Mouse (Mus musculus) lung, embryonic 15.5 days (tissue): ENCODE measurements around the gene Hipk4. TPM values are rescaled to one million over a fixed set of nuclear protein-coding genes. Genes with fewer than 3 reads are reported as not detected.
A peak's percentile ranks its signal among the peaks of the same experiment; 100 is the strongest.

ENCODE experiments used
- ATAC-seq: fragments of 200-750 bp; cut with Nextera tagmentation; 2 replicates; pipeline ENCODE4 v1.8.0; 2017; ENCODE audit warnings: moderate number of reproducible peaks, borderline replicate concordance; ENCODE audit not compliant: low FRiP score, low TSS enrichment; ENCODE audit errors: extremely low read depth
- H3K27ac ChIP-seq: fragments of 300-500 bp; sonication (generic); 2 replicates; pipeline ENCODE4 v1.5.1; 2015; ENCODE audit warnings: moderate library complexity, mild to moderate bottlenecking, inconsistent platforms
- H3K27me3 ChIP-seq: fragments of 300-500 bp; sonication (generic); 2 replicates; pipeline ENCODE4 v1.6.1; 2015; ENCODE audit warnings: inconsistent platforms
- H3K36me3 ChIP-seq: fragments of 300-500 bp; sonication (generic); 2 replicates; pipeline ENCODE4 v1.6.1; 2015; ENCODE audit warnings: inconsistent platforms
- H3K4me1 ChIP-seq: fragments of 300-500 bp; sonication (generic); 2 replicates; pipeline ENCODE4 v1.6.1; 2015; ENCODE audit warnings: inconsistent platforms
- H3K4me2 ChIP-seq: fragments of 300-500 bp; sonication (generic); 2 replicates; pipeline ENCODE4 v1.6.1; 2015; ENCODE audit warnings: inconsistent platforms, mild to moderate bottlenecking, moderate library complexity
- H3K4me3 ChIP-seq: fragments of 300-500 bp; sonication (generic); 2 replicates; pipeline ENCODE4 v1.5.1; 2015; ENCODE audit warnings: mild to moderate bottlenecking, inconsistent platforms
- H3K9ac ChIP-seq: fragments of 300-500 bp; sonication (generic); 2 replicates; pipeline ENCODE4 v1.6.1; 2015; ENCODE audit warnings: inconsistent platforms
- H3K9me3 ChIP-seq: fragments of 300-500 bp; sonication (generic); 2 replicates; pipeline ENCODE4 v1.6.1; 2016; ENCODE audit warnings: inconsistent platforms
- WGBS: fragments of 180-500 bp; shearing (Covaris S2); methylation state at CpG from one replicate; pipeline ENCODE4 v1.1.7; 2015; 5-methylcytosine and 5-hydroxymethylcytosine counted together
- polyA plus RNA-seq: library from polyadenylated mRNA; unstranded; fragments of >200 nt; fragmentation: Nextera tagmentation; extraction: Ambion mirVana; gene quantifications from 2 replicates; pipeline ENCODE4 v1.2.1, GENCODE M21; 2015

Hipk4 gene
- polyA plus RNA-seq, 1 experiment from 2014 or later = 0.92 TPM

DNA sequence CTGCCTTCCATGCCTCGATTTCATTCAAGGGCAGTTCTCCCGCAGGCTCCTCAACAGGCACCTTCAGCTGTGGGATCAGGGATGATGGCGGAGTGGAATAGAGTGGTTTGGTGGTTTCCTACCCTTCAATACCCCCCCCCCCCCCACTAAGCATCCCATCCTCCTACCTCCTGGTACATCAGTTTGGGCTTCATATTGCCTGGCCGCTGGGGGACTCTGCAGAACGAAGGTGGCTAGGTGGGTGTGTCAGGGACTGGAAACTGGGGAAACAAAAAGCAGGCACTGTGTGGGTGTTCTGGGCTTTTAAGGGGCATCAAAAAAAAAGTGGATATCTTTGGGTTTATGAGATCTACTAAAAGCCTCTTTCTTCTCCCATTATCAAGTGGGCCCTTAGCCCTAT, 18.9 kb downstream of the Hipk4 start:
- 54% methylated on average over 5 of the region's 5 CpGs for WGBS
- peak overlapping the region; percentile 53 for H3K9ac ChIP-seq

DNA sequence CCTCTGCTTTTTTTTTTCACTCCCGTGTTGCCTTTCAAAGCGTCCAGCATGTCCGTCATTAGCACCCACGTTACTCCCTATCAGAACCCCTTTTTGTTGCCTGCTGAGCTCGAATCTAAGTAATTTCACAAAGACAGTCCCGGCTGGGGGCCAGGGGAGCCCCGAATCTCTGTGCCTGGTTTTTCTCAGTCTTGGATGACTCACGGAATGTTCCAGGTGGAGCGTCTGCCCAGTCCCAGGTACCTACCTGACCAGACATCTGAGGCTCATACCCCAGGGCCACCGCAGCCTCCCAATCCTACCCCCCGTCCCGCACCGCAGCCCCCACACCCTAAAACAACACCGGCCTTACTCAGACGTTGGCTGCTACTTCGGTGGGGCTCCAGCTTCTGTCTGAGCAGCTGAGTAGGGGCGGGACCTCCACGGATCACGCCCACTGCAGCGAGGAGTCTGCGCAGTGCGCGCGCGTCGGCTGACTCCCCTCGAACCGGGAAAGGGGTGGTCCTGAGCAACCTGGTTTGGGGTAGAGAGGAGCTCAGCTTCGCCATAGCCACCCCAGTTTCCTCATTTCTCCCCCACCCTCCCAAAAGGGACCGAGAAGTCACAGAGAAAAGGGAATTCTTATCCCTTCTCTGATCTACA, 19.4 kb downstream of the Hipk4 start:
- WGBS = under 1% methylated on average over 30 of the region's 30 CpGs
- peak; percentile 91 for ATAC-seq
- peaks cover 18% of the 10 kb centered on the region for H3K4me1 ChIP-seq
- H3K4me3 ChIP-seq = peak overlapping the region; percentile 45
- H3K9ac ChIP-seq = peak overlapping the region; percentile 53
- H3K4me2 ChIP-seq = peak overlapping the region; percentile 91
- H3K9me3 ChIP-seq = no peaks in the 10 kb centered on the region
- H3K27me3 ChIP-seq = no peaks in the 10 kb centered on the region
- no peaks in the 10 kb centered on the region for H3K36me3 ChIP-seq
- H3K27ac ChIP-seq = no peak overlapping the region

More for the DNA sequence above, 18.9 kb downstream of the Hipk4 start:
- Histone ChIP-seq H3K27ac (no peak overlapping the region), H3K4me3 (peak overlapping the region; percentile 45), H3K27me3 (no peaks in the 10 kb centered on the region), H3K9me3 (no peaks in the 10 kb centered on the region), H3K4me1 (peaks cover 18% of the 10 kb centered on the region), H3K36me3 (no peaks in the 10 kb centered on the region), H3K4me2 (peak overlapping the region; percentile 91)
- no peak for ATAC-seq

DNA sequence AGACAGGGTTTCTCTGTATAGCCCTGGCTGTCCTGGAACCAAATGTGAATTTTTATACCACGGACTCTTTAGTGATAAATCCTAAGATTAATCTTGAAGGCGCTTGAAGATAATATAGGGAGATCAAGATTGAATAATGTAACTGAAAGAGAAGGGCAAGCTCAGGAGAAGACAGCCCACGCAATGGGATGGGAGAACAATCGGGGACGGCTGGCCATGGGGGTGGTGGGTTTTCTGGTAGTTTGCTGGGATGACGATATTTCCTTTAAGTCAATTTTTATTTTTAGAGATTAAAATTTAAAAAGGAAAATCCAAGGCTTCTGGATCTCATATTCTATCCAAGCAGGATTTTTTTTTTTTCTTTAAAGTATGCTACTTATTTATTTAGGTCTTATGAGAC, 20.0 kb downstream of the Hipk4 start:
- Histone ChIP-seq H3K4me1 (peaks cover 18% of the 10 kb centered on the region), H3K36me3 (no peaks in the 10 kb centered on the region), H3K4me2 (peak overlapping the region; percentile 91), H3K27ac (no peak overlapping the region), H3K9me3 (no peaks in the 10 kb centered on the region), H3K27me3 (no peaks in the 10 kb centered on the region), H3K4me3 (peak overlapping the region; percentile 45), H3K9ac (peak overlapping the region; percentile 53)
- 32% methylated on average over 6 of the region's 6 CpGs for WGBS
- ATAC-seq = no peak

DNA sequence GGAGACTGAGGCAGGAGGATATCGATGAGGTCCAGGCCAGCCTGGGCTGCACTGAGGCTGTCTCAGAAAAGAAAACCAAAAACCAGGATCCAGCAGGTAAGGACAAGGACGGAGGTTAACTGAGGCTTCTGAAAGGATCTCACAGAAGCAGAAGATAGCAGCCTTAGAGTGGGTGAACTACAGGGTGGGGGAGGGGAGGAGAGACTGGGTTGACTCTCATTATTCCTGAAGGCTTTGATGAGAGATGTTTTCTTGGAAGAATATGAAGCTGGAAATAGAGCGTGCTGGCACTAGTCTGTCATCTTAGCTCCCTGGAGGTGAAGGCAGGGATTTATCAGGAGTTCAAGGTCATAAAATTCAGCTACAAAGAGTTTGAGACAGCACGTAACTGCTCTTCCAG, 20.8 kb downstream of the Hipk4 start:
- 85% methylated on average over 4 of the region's 4 CpGs for whole genome bisulfite sequencing
- no peak overlapping the region for H3K4me3 ChIP-seq
- H3K27me3 ChIP-seq = no peaks in the 10 kb centered on the region
- peaks cover 18% of the 10 kb centered on the region for H3K4me1 ChIP-seq
- no peak overlapping the region for H3K4me2 ChIP-seq
- ATAC-seq = no peak
- no peaks in the 10 kb centered on the region for H3K9me3 ChIP-seq
- H3K9ac ChIP-seq = no peak overlapping the region
- H3K36me3 ChIP-seq = no peaks in the 10 kb centered on the region
- no peak overlapping the region for H3K27ac ChIP-seq

DNA sequence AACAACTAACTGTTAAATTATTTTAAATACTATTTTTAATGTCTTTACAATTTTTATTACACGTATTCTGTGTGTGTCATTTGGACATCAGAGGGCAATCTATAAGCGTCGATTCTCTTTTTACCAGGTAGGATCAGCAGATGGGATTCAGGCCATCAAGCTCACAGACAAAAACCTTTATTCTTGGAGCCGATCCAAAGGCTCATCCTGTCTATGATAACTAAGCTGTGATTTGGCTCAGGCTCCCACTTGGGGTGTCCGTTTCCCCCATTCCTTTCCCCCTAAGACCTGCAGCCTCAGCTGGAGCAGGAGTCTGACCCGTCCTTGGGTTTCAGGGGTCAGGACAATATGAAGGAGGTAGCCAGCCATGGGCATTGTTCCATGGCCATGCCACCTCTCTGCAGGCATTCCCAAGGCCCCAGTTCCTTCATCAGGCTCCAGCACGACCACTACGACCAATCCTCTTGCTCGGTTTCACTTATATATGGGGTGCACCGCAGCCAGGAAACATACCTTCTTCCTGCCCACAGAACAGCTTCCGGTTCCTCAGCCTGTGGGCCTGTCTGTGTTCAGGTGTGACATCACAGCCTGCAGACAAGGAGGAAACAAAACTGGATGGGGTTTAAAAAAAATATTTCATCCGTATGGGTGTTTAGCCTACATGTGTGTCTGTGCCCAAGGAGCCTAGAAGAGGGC, 21.8 kb downstream of the Hipk4 start:
- no peak overlapping the region for H3K27ac ChIP-seq
- H3K4me1 ChIP-seq = peaks cover 18% of the 10 kb centered on the region
- WGBS = 72% methylated on average over 12 of the region's 12 CpGs
- no peak for ATAC-seq
- no peak overlapping the region for H3K4me3 ChIP-seq
- H3K4me2 ChIP-seq = no peak overlapping the region
- no peak overlapping the region for H3K9ac ChIP-seq
- no peaks in the 10 kb centered on the region for H3K27me3 ChIP-seq
- H3K36me3 ChIP-seq = no peaks in the 10 kb centered on the region
- no peaks in the 10 kb centered on the region for H3K9me3 ChIP-seq

DNA sequence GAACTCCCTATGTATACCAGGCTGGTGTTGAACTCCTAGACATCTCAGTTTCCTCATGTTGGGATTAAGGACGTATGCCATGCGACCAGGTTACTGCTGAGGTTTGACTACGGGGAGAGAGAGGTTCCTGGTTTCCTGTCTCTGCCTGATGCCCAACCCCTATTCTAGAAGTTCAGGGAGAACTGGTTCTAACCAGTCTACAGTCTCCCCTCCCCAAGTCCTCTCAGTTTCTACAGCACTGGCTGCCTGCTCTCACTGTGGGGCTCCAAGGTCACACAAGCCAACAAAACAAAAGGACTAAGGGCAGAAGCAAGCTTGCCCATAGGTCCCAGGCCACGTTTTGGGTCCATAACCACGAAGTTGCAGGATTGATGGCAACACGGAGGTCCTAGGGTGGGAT, 26.5 kb downstream of the Hipk4 start:
- ATAC-seq = no peak
- no peak overlapping the region for H3K4me3 ChIP-seq
- no peaks in the 10 kb centered on the region for H3K9me3 ChIP-seq
- no peaks in the 10 kb centered on the region for H3K27me3 ChIP-seq
- 68% methylated on average over 6 of the region's 6 CpGs for WGBS
- peaks cover 14% of the 10 kb centered on the region for H3K4me1 ChIP-seq
- no peak overlapping the region for H3K4me2 ChIP-seq
- H3K9ac ChIP-seq = no peak overlapping the region
- H3K27ac ChIP-seq = no peak overlapping the region
- H3K36me3 ChIP-seq = no peaks in the 10 kb centered on the region

DNA sequence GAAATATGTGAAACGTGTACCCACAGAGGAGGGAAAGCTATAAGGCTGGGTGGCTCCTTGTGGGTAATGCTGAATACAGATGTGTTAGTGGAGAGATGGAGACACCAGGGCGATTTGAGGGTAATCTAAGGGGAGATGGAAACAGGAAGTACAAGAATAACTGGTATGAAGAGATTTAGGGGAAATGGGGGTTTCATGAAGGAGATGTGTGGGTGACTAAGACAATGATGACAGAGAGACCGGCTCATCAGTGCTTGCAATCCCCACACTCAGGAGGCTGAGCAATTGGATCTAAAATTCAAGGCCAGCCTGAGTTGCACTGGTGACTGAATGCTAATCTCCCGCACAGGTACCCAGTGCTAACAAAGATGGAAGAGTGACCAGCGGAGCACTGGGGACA, 29.0 kb downstream of the Hipk4 start:
- no peak overlapping the region for H3K27ac ChIP-seq
- 43% methylated on average over 5 of the region's 5 CpGs for WGBS

DNA sequence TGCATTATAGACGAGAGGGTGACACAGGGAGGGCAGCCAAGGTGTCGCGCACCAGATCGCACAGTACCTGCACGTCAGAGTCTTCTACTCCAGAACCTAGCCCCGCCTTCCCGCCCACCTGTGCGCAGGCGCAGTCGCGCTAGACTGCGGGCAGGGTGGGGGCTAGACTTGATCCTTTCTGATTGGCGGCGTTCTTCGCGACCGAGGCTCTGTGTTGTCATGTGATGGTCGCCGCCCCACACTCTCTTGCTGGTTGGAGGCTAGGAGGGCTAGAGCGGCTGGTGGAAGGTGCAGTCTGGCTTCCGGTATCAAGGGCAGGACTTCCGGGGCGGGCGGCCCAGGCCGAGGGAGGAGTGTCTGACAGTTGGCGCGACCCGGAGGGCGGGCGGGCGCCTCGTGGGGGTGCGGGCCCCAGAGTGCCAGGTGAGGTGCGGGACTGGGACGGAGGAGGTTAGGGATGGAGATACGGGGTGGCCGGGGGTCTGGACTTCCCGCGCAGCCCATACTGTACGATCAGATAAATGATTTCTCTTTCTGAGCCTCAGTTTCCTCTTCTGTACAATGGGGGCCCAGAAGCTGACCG, 30.0 kb downstream of the Hipk4 start, which contains the start of the genes Pld3 and 2310022A10Rik:
Gene Pld3 (minus strand): TSS at position 288 of the 583 bp plus-strand sequence.
Gene 2310022A10Rik (plus strand): TSS at position 303 of the 583 bp plus-strand sequence.
- peak within 1 kb of the TSS; percentile 68 for H3K4me3 ChIP-seq
- H3K9me3 ChIP-seq = no peaks in the 10 kb centered on the region
- peak; percentile 99 for ATAC-seq
- no peaks in the 10 kb centered on the region for H3K36me3 ChIP-seq
- H3K4me2 ChIP-seq = peak within 1 kb of the TSS; percentile 77
- H3K27ac ChIP-seq = no peak within 1 kb of the TSS
- H3K27me3 ChIP-seq = no peaks in the 10 kb centered on the region
- peaks cover 18% of the 10 kb centered on the region for H3K4me1 ChIP-seq
- peak within 1 kb of the TSS; percentile 71 for H3K9ac ChIP-seq
- WGBS = under 1% methylated on average over 41 of the region's 41 CpGs

More for the DNA sequence above, 29.0 kb downstream of the Hipk4 start:
- Histone ChIP-seq H3K4me1 (peaks cover 18% of the 10 kb centered on the region), H3K4me2 (peak overlapping the region; percentile 77), H3K36me3 (no peaks in the 10 kb centered on the region), H3K9me3 (no peaks in the 10 kb centered on the region), H3K4me3 (peak overlapping the region; percentile 68), H3K9ac (peak overlapping the region; percentile 40), H3K27me3 (no peaks in the 10 kb centered on the region)
- ATAC-seq = no peak

DNA sequence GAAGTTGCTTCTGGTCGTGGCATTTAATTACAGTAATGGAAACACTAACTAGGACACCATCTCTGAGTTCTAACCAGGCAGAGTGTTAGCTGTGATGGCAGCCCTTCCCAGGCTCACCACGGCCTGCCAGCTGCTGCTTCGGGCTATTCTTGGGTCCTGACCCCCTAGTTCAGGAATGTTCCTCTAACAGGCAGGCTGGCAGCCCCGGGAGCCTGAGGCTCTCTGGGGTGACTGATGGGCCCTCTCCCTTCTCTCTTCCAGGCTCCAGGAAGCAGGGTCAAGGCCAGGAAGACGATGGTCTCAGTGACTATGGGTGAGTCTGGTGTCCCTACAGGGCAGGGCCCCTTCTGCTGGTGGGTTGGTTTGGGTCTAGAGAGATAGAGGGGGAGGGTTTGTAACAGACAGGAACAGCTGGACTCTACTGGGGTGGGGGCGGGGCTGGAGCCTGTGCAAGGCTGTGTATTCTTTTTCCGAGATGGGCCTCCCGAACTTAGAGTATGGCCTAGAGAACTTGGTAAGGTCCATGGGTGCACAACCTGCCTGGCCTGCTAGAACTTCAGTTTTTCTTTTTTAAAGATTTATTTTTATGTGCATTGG, 37.3 kb downstream of the Hipk4 start:
- H3K27me3 ChIP-seq = no peaks in the 10 kb centered on the region
- H3K4me1 ChIP-seq = no peaks in the 10 kb centered on the region
- no peak overlapping the region for H3K27ac ChIP-seq
- ATAC-seq = no peak
- H3K4me2 ChIP-seq = no peak overlapping the region
- H3K9ac ChIP-seq = no peak overlapping the region; the same call in 1 of the 2 replicates
- no peaks in the 10 kb centered on the region for H3K9me3 ChIP-seq
- H3K36me3 ChIP-seq = peaks cover 31% of the 10 kb centered on the region
- 64% methylated on average over 8 of the region's 8 CpGs for WGBS
- H3K4me3 ChIP-seq = no peak overlapping the region

DNA sequence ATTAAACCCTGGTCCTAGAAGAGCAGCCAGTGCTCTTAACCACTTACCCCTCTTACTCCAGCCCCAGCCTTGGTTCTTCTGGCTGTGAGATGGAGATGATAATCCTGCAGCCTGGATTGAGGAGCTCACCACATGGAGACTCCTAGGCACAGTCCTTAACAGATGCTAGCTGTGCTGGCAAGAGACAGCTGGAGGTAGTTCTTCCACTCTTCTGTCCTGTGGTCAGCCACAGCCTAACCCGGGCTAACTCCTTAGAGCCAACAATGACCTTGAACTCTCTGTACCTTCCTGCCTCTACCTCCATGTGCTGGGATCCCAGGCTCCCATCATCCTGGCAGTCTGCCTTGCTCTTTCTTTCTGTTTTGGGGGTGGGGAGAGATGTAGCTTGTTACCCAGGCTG, 37.9 kb downstream of the Hipk4 start:
- H3K4me2 ChIP-seq = no peak overlapping the region
- no peak overlapping the region for H3K9ac ChIP-seq
- no peaks in the 10 kb centered on the region for H3K4me1 ChIP-seq

DNA sequence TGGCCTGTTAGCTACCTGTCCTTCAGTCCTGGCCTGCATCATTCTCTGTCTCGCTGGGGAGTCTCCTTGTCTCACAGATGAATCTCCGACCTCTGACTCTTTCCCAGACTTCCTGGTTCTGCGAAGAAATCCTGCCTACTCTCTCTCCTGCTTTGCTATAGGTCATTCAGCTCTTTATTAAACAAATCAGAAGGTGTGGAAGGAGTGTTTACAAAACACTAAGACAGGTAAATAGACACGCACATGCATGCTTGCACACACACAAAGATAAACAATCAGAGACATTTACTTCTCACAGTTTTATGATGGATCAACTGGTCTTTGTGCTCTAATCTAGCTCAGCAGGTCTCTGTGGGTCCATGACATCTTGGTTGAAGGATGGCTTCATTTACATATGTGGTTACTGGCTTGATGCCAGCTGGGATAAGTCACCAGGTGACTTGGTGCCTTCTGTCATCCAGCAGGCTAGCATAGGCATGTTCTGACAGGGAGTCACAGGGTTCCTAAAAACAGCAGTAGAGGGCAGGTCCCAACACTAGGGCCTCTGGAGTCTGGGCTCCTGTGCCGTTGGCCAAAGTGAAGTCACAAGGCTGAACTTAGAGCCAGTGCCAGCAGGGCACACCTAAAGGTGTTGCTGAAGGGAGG, 46.6 kb downstream of the Hipk4 start:
- Histone ChIP-seq H3K9ac (no peak overlapping the region), H3K4me1 (no peaks in the 10 kb centered on the region), H3K27ac (no peak overlapping the region), H3K4me2 (no peak overlapping the region), H3K27me3 (no peaks in the 10 kb centered on the region), H3K36me3 (peaks cover 67% of the 10 kb centered on the region), H3K4me3 (no peak overlapping the region), H3K9me3 (no peaks in the 10 kb centered on the region)
- ATAC-seq = no peak
- WGBS = 74% methylated on average over 5 of the region's 5 CpGs

More for the DNA sequence above, 37.9 kb downstream of the Hipk4 start:
- ATAC-seq = no peak
- Histone ChIP-seq H3K4me3 (no peak overlapping the region), H3K36me3 (peaks cover 35% of the 10 kb centered on the region), H3K9me3 (no peaks in the 10 kb centered on the region), H3K27ac (no peak overlapping the region), H3K27me3 (no peaks in the 10 kb centered on the region)
- 94% methylated on average over 1 of the region's 1 CpGs for WGBS
